Mouse (Mus musculus): ENCODE measurements at regions not wholly inside any gene's neighbourhood (a gene's known extent, or its start where the extent isn't known, plus 50 kb on each side); places are given as distances from the start of the nearest gene placed in this dataset.
A peak's percentile ranks its signal among the peaks of the same experiment; 100 is the strongest.

- H3K27ac ChIP-seq (ENCODE audit: control insufficient read depth, insufficient read depth, low read depth, low read length, poor library complexity) = no peak overlapping the region
- no peaks in the 10 kb centered on the region for H3K4me1 ChIP-seq (ENCODE audit: control insufficient read depth, insufficient read depth, low read length)
- TF ChIP-seq POLR2A (IDR thresholded peaks at IDR 0.05; ENCODE audit: borderline replicate concordance, control insufficient read depth, low read depth, low read length) (no peak), CTCF (IDR thresholded peaks at IDR 0.05; ENCODE audit: control insufficient read depth, insufficient read depth, low read length) (no peak)
- 68% methylated on average over 7 of the region's 7 CpGs for WGBS
- H3K4me3 ChIP-seq (replicated peaks; ENCODE audit: control insufficient read depth, low read depth, low read length) = no peak overlapping the region
These were observed 376.4 kb downstream of the Ptpru start for GRCm38 (mm10) chr4:131461728-131462127.

DNA sequence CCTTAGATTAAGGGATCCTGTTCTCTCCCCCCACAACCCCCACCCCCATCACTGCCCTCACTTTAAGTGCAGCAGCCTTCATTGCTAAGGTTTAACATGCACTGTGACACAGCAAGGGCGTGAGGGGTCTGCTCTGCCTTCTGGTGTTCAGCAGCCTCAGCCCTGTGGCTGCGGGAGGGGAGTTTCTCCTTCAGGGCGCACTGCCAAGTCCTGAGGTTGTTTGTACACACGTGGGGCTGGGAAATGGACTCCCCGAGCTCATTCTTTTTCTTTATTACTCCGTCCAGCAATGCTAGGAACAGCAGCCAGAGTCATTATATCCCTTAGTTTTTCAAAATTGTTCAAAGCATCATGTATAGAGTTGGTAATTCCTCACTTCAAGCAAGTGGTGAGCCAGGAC, 363.1 kb downstream of the Ptpru start:
- Histone ChIP-seq H3K4me1 (ENCODE audit: control insufficient read depth, insufficient read depth, low read length) (no peaks in the 10 kb centered on the region), H3K27ac (ENCODE audit: control insufficient read depth, insufficient read depth, low read depth, low read length, poor library complexity) (no peak overlapping the region), H3K4me3 (replicated peaks; ENCODE audit: control insufficient read depth, low read depth, low read length) (no peak overlapping the region)
- 68% methylated on average over 6 of the region's 6 CpGs for WGBS
- TF ChIP-seq POLR2A (IDR thresholded peaks at IDR 0.05; ENCODE audit: borderline replicate concordance, control insufficient read depth, low read depth, low read length) (no peak), CTCF (IDR thresholded peaks at IDR 0.05; ENCODE audit: control insufficient read depth, insufficient read depth, low read length) (no peak)

GRCm38 (mm10) chr4:131478923-131479322, 359.2 kb downstream of the Ptpru start:
- Histone ChIP-seq H3K4me1 (ENCODE audit: control insufficient read depth, insufficient read depth, low read length) (no peaks in the 10 kb centered on the region), H3K27ac (ENCODE audit: control insufficient read depth, insufficient read depth, low read depth, low read length, poor library complexity) (no peak overlapping the region), H3K4me3 (replicated peaks; ENCODE audit: control insufficient read depth, low read depth, low read length) (no peak overlapping the region)
- no peak for TF ChIP-seq CTCF (IDR thresholded peaks at IDR 0.05; ENCODE audit: control insufficient read depth, insufficient read depth, low read length)
- no peak for TF ChIP-seq POLR2A (IDR thresholded peaks at IDR 0.05; ENCODE audit: borderline replicate concordance, control insufficient read depth, low read depth, low read length)
- 65% methylated on average over 9 of the region's 9 CpGs for WGBS

DNA sequence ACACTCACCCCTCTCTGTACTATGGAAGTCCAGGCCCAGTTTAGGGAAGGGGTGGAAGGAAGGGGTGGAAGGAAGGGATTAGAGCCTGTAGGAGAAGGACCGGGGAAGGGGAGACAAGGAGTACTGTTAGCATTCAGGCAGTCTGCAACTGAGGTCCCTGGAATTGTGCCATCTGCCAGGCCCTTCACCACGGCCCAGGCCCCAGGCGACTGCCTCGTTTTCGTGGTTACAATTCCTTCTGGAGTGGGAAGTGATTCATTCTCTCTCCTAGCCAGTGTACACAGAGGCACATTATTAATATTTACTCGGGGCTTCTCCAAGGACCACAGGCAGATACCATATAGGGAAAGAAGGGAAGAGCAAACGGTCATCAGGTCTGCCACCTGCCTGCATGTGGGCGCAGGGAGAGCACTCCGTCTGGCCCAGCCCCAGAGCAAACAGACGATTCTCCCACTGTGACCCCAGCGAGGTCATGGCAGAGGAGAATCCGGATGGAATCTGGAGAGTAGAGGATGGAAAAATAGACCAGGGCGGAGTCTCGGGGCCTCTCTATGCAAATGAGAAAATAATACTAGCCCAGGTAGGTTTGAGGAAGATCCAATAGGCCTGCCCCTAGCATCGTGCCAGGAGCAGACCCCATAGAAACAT, 354.0 kb downstream of the Ptpru start:
- TF ChIP-seq CTCF (IDR thresholded peaks at IDR 0.05; ENCODE audit: control insufficient read depth, insufficient read depth, low read length) (no peak), POLR2A (IDR thresholded peaks at IDR 0.05; ENCODE audit: borderline replicate concordance, control insufficient read depth, low read depth, low read length) (no peak)
- Histone ChIP-seq H3K4me1 (ENCODE audit: control insufficient read depth, insufficient read depth, low read length) (no peaks in the 10 kb centered on the region), H3K4me3 (replicated peaks; ENCODE audit: control insufficient read depth, low read depth, low read length) (no peak overlapping the region), H3K27ac (ENCODE audit: control insufficient read depth, insufficient read depth, low read depth, low read length, poor library complexity) (no peak overlapping the region)
- WGBS = 55% methylated on average over 15 of the region's 15 CpGs

- Histone ChIP-seq H3K27ac (ENCODE audit: control insufficient read depth, insufficient read depth, low read depth, low read length, poor library complexity) (no peak overlapping the region), H3K4me3 (replicated peaks; ENCODE audit: control insufficient read depth, low read depth, low read length) (no peak overlapping the region), H3K4me1 (ENCODE audit: control insufficient read depth, insufficient read depth, low read length) (no peaks in the 10 kb centered on the region)
- TF ChIP-seq CTCF (IDR thresholded peaks at IDR 0.05; ENCODE audit: control insufficient read depth, insufficient read depth, low read length) (no peak), POLR2A (IDR thresholded peaks at IDR 0.05; ENCODE audit: borderline replicate concordance, control insufficient read depth, low read depth, low read length) (no peak)
- 58% methylated on average over 14 of the region's 14 CpGs for WGBS
These were observed 353.4 kb downstream of the Ptpru start for GRCm38 (mm10) chr4:131484607-131485111.

GRCm38 (mm10) chr4:131485126-131485825, 352.8 kb downstream of the Ptpru start:
- no peaks in the 10 kb centered on the region for H3K4me1 ChIP-seq (ENCODE audit: control insufficient read depth, insufficient read depth, low read length)
- no peak for TF ChIP-seq POLR2A (IDR thresholded peaks at IDR 0.05; ENCODE audit: borderline replicate concordance, control insufficient read depth, low read depth, low read length)
- TF ChIP-seq CTCF (IDR thresholded peaks at IDR 0.05; ENCODE audit: control insufficient read depth, insufficient read depth, low read length) = no peak
- H3K27ac ChIP-seq (ENCODE audit: control insufficient read depth, insufficient read depth, low read depth, low read length, poor library complexity) = no peak overlapping the region
- H3K4me3 ChIP-seq (replicated peaks; ENCODE audit: control insufficient read depth, low read depth, low read length) = no peak overlapping the region
- WGBS = 77% methylated on average over 13 of the region's 13 CpGs

- 23% methylated on average over 4 of the region's 4 CpGs for WGBS
- TF ChIP-seq POLR2A (IDR thresholded peaks at IDR 0.05; ENCODE audit: borderline replicate concordance, control insufficient read depth, low read depth, low read length) = no peak
- TF ChIP-seq CTCF (IDR thresholded peaks at IDR 0.05; ENCODE audit: control insufficient read depth, insufficient read depth, low read length) = peak; percentile 75
- Histone ChIP-seq H3K4me3 (replicated peaks; ENCODE audit: control insufficient read depth, low read depth, low read length) (no peak overlapping the region), H3K4me1 (ENCODE audit: control insufficient read depth, insufficient read depth, low read length) (no peaks in the 10 kb centered on the region), H3K27ac (ENCODE audit: control insufficient read depth, insufficient read depth, low read depth, low read length, poor library complexity) (no peak overlapping the region)
These were observed 351.3 kb downstream of the Ptpru start for GRCm38 (mm10) chr4:131486821-131487220.

DNA sequence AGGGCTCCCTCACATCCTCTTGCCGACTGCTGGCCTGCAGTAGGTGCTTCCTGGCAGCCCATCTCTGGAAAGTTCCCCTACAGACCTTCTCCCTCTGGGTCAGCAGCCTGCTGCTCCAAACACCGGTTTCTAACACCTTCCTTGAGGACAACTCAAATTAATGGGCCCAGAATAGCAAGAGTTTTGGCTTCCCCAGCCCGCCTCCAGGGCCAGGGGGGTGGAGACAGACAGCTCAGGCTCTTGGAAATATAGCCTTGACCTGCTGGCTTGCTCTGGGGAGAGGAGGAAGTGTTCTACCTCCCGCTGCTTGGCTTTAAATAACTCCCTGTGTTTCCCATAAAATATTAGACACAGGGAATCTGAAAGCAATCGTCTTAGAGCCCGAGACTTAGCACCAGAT, 349.8 kb downstream of the Ptpru start:
- no peaks in the 10 kb centered on the region for H3K4me1 ChIP-seq (ENCODE audit: control insufficient read depth, insufficient read depth, low read length)
- no peak for TF ChIP-seq POLR2A (IDR thresholded peaks at IDR 0.05; ENCODE audit: borderline replicate concordance, control insufficient read depth, low read depth, low read length)
- no peak for TF ChIP-seq CTCF (IDR thresholded peaks at IDR 0.05; ENCODE audit: control insufficient read depth, insufficient read depth, low read length)
- H3K27ac ChIP-seq (ENCODE audit: control insufficient read depth, insufficient read depth, low read depth, low read length, poor library complexity) = no peak overlapping the region
- WGBS = 29% methylated on average over 6 of the region's 6 CpGs
- H3K4me3 ChIP-seq (replicated peaks; ENCODE audit: control insufficient read depth, low read depth, low read length) = no peak overlapping the region

Data from bone marrow, adult 2 months (tissue).